Mouse (Mus musculus) MEL (cell line): ENCODE data around the gene Fem1b.

Experiments used
- CTCF ChIP-seq, 3 experiments: IDR thresholded peaks in 2 of 3; conservative IDR thresholded peaks in 1 of 3; 2 replicates each; pipeline ENCODE4 v1.5.1; 2011 to 2012; ENCODE audit warnings: low read length in 3 of 3, low read depth in 2 of 3, mild to moderate bottlenecking in 2 of 3, improper control_type of control experiment in 1 of 3, inconsistent platforms in 1 of 3, mixed read lengths in 1 of 3, moderate library complexity in 1 of 3; ENCODE audit not compliant: control insufficient read depth in 1 of 3, insufficient read depth in 1 of 3, poor library complexity in 1 of 3, severe bottlenecking in 1 of 3
- E2F4 ChIP-seq: IDR thresholded peaks from 2 replicates; pipeline ENCODE4 v1.6.1; 2011; ENCODE audit warnings: low read depth, low read length, improper control_type of control experiment, borderline replicate concordance
- GATA1 ChIP-seq: IDR thresholded peaks from 2 replicates; pipeline ENCODE4 v1.6.1; 2011; ENCODE audit warnings: low read depth, low read length, improper control_type of control experiment
- HCFC1 ChIP-seq: IDR thresholded peaks from 2 replicates; pipeline ENCODE4 v1.6.1; 2012; ENCODE audit warnings: low read depth, mild to moderate bottlenecking, inconsistent platforms, low read length, improper control_type of control experiment, moderate library complexity
- JUND ChIP-seq: IDR thresholded peaks from 2 replicates; pipeline ENCODE4 v1.6.1; 2011; ENCODE audit warnings: low read depth, mild to moderate bottlenecking, improper control_type of control experiment, low read length
- MAZ ChIP-seq: IDR thresholded peaks from 2 replicates; pipeline ENCODE4 v1.6.1; 2012; ENCODE audit warnings: low read depth, mild to moderate bottlenecking, inconsistent platforms, low read length, improper control_type of control experiment
- NELFE ChIP-seq: IDR thresholded peaks from 2 replicates; pipeline ENCODE4 v1.6.1; 2011; ENCODE audit warnings: low read depth, low read length, improper control_type of control experiment
- POLR2A ChIP-seq, 2 experiments: IDR thresholded peaks; 2 replicates each; pipeline ENCODE4 v1.6.1; 2011 to 2012; ENCODE audit warnings: low read length in 2 of 2, mild to moderate bottlenecking in 2 of 2, control low read depth in 1 of 2, improper control_type of control experiment in 1 of 2, low read depth in 1 of 2, moderate library complexity in 1 of 2; ENCODE audit not compliant: control insufficient read depth in 1 of 2, insufficient read depth in 1 of 2, poor library complexity in 1 of 2
- POLR2AphosphoS5 ChIP-seq: IDR thresholded peaks from 2 replicates; pipeline ENCODE4 v1.6.1; 2012; ENCODE audit warnings: low read depth, borderline replicate concordance, mild to moderate bottlenecking, inconsistent platforms, low read length, moderate library complexity, mixed read lengths
- TCF12 ChIP-seq: IDR thresholded peaks from 2 replicates; pipeline ENCODE4 v1.6.1; 2014; ENCODE audit warnings: low read depth, mild to moderate bottlenecking, inconsistent platforms, low read length, improper control_type of control experiment, moderate library complexity
- ZMIZ1 ChIP-seq: IDR thresholded peaks from 2 replicates; pipeline ENCODE4 v1.6.1; 2012; ENCODE audit warnings: low read depth, mild to moderate bottlenecking, inconsistent platforms, low read length, improper control_type of control experiment, moderate library complexity

DNA sequence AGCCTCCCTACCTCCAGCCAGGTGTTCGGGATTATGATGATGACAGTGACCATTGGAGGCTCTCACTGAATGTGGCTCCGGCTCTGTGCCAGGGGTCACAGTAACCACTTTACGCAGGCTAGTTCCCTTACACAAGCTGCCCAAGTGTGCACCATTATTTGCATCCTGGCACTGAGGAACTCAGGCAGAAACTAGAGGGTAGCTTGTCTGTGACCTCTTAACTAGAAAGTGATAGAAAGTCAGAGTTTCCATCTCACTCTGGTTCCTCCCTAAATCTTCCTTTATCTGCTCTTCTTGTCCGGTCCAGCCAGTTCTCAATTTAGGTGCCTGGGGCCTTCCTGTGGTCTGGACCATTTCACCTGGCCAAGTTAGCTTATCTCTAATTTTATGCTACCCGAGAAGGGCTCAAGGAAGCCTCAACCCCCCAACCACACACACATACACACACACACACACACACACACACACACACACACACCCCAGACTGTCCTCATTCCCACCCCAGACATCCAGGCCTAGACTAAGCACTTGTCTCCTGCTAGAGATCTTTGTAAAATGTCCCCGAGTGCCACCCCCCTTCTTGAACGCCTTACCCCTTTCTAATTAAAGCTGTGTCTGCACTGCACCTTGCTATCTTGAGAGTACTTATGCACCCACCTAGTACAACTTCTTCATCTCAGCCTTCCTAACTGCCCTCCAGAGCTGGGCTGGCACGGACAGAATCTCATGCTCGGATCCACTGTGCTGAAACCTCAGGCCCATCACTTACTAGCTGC, 4.8 kb upstream of the Fem1b start:
- TF ChIP-seq JUND (no peak), MAZ (no peak), CTCF (IDR thresholded peaks at IDR 0.05 in 2 of 3, conservative IDR thresholded peaks at IDR 0.05 in 1 of 3; ENCODE audit: control insufficient read depth in 1 of 3, insufficient read depth in 1 of 3, low read depth in 2 of 3, low read length in 3 of 3, poor library complexity in 1 of 3, severe bottlenecking in 1 of 3) (no peak), ZMIZ1 (no peak), HCFC1 (no peak), E2F4 (no peak), GATA1 (no peak), TCF12 (no peak), POLR2AphosphoS5 (no peak), NELFE (no peak), POLR2A (IDR thresholded peaks at IDR 0.05; ENCODE audit: control insufficient read depth in 1 of 2, insufficient read depth in 1 of 2, low read depth in 1 of 2, low read length in 2 of 2, poor library complexity in 1 of 2) (no peak)
